Mouse (Mus musculus): ENCODE results near the gene Trem2. TPM values are rescaled to one million over a fixed set of nuclear protein-coding genes. Genes with fewer than 3 reads are reported as not detected.

The Trem2 gene
- polyA plus RNA-seq, 2 experiments from 2014 or later = not detected

Other genes starting within 250 kb of the Trem2 start
- not detected for gene 9830107B12Rik, start 200.1 kb upstream of the Trem2 start, polyA plus RNA-seq (2017; shearing (Covaris generic))
- gene A530064D06Rik, start 179.1 kb upstream of the Trem2 start, polyA plus RNA-seq (2017; shearing (Covaris generic)) = not detected
- not detected for gene Trem1, start 113.6 kb upstream of the Trem2 start, polyA plus RNA-seq (2017; shearing (Covaris generic))
- not detected for gene Trem3, start 98.6 kb upstream of the Trem2 start, polyA plus RNA-seq (2017; shearing (Covaris generic))
- under 1 TPM in 1 of 2 experiments, not detected in 1; 0.37 TPM for gene Treml4, start 82.1 kb upstream of the Trem2 start, polyA plus RNA-seq (2017; shearing (Covaris generic))
- gene Treml2, start 46.9 kb upstream of the Trem2 start, polyA plus RNA-seq (2017; shearing (Covaris generic)) = 10 to 100 TPM; 16.1 to 17.1 TPM
- 1 to 10 TPM in 1 of 2 experiments, under 1 TPM in 1; 0.60 to 1.2 TPM for gene B430306N03Rik, start 30.3 kb upstream of the Trem2 start, polyA plus RNA-seq (2017; shearing (Covaris generic))
- gene Treml1, start 13.5 kb downstream of the Trem2 start, polyA plus RNA-seq (2017; shearing (Covaris generic)) = not detected
- gene Nfya, start 63.5 kb downstream of the Trem2 start, polyA plus RNA-seq (2017; shearing (Covaris generic)) = 10 to 100 TPM in 1 of 2 experiments, 1 to 10 TPM in 1; 9.6 to 11.9 TPM
- 10 to 100 TPM; 80.8 to 86.1 TPM for gene Oard1, start 63.6 kb downstream of the Trem2 start, polyA plus RNA-seq (2017; shearing (Covaris generic))
- 1 to 10 TPM; 2.8 to 3.0 TPM for gene Apobec2, start 86.5 kb downstream of the Trem2 start, polyA plus RNA-seq (2017; shearing (Covaris generic))
- 1 to 10 TPM in 1 of 2 experiments, not detected in 1; 3.6 TPM for gene Tspo2, start 105.1 kb downstream of the Trem2 start, polyA plus RNA-seq (2017; shearing (Covaris generic))
- gene Unc5cl, start 108.5 kb downstream of the Trem2 start, polyA plus RNA-seq (2017; shearing (Covaris generic)) = 10 to 100 TPM; 19.0 to 19.1 TPM